Mouse (Mus musculus): ENCODE measurements around the gene Hexa.

Gene Hexa

DNA sequence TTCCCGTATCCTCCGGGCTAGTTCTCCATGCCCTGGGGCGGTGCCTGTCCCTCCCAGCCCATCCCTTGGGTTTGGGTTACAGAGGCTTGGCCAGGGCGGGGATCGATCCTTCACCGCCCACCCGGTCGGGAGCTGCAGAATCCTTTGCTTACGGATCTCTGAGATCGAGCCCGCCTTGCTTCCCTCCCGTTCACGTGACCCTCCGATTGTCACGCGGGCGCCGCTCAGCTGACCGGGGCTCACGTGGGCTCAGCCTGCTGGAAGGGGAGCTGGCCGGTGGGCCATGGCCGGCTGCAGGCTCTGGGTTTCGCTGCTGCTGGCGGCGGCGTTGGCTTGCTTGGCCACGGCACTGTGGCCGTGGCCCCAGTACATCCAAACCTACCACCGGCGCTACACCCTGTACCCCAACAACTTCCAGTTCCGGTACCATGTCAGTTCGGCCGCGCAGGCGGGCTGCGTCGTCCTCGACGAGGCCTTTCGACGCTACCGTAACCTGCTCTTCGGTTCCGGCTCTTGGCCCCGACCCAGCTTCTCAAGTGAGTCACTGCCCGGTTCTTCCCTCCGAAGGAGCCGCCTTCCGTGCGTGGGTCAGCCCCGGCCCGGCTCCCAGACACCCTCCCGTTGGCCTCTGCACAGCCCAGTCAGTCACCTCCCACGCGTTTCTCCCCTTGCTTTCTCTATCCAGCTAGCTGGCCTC, at the start of gene Hexa, which contains the start of gene Tmem202:
TSS of gene Hexa (plus strand) at position 100 of the 697 bp plus-strand sequence.
TSS of gene Tmem202 (minus strand) at position 407 of the 697 bp plus-strand sequence.
- DNase-seq (ENCODE audit: extremely low read depth, insufficient read length, low spot score) = peak; percentile 11

DNA sequence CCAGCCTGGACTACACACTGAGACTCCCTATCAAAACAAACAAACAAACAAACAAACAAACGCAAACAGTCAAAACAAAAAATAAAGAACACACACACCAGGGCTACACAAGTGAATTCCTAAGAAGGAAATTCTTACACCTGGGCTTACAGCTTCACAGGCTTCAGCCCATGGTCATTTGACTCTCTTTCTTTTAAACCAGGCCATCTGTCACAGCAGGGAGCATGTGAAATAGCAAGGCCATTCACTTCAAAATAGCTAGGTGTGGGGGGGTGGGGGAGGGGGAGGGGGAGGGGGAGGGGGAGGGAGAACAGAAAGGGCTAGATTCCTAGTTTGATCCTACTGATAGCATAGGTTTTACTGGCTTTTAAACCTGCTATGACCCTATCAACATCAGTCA, 31.2 kb upstream of the Hexa start:
- no peak for DNase-seq (ENCODE audit: extremely low read depth, insufficient read length, low spot score)

DNA sequence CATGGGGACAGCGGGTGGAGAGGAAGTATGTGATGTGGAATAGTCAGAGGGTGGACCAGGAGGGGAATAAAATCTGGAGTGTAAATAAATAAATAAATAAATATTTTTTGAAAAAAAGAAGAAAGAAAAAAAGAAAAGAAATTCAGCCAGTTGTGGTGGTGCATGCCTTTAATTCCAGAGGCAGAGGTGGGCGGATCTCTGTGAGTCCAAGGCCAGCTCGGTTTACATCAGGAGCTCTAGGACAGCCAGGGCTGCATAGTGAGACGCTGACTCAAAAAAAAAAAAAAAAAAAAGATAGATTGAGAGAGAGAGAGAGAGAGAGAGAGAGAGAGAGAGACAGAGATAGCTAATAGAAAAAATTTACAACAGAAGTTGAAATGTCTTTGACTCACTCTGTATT, 27.0 kb upstream of the Hexa start:
- DNase-seq (ENCODE audit: extremely low read depth, insufficient read length, low spot score) = peak; percentile 14

- DNase-seq (ENCODE audit: extremely low read depth, insufficient read length, low spot score) = no peak
Measured at GRCm38 (mm10) chr9:59515069-59515468, 24.3 kb upstream of the Hexa start.

- no peak for DNase-seq (ENCODE audit: extremely low read depth, insufficient read length, low spot score)
Measured at GRCm38 (mm10) chr9:59517127-59517526, 22.2 kb upstream of the Hexa start.

DNA sequence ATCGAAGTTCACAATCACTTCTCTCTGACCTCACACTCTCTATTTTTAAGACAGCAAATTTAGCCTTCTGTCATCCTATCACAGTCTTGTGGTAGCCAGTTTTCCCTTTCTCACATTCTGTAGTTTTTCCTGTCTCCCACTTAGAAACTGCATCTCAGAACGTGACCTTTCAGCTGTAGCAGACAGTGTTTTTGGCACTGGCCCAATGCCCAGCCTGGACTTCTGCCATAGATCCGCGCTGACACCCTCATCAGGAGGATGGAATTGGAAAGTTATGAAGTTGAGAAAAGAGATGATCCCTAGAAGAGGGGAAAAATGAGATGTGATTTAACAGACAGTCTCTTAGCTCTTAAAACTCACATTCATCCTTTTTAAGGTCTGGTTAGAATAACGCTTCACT, 20.4 kb upstream of the Hexa start:
- DNase-seq (ENCODE audit: extremely low read depth, insufficient read length, low spot score) = no peak

GRCm38 (mm10) chr9:59519396-59519795, 19.9 kb upstream of the Hexa start:
- DNase-seq (ENCODE audit: extremely low read depth, insufficient read length, low spot score) = no peak

- no peak for DNase-seq (ENCODE audit: extremely low read depth, insufficient read length, low spot score)
Measured at GRCm38 (mm10) chr9:59522906-59523305, 16.4 kb upstream of the Hexa start.

DNA sequence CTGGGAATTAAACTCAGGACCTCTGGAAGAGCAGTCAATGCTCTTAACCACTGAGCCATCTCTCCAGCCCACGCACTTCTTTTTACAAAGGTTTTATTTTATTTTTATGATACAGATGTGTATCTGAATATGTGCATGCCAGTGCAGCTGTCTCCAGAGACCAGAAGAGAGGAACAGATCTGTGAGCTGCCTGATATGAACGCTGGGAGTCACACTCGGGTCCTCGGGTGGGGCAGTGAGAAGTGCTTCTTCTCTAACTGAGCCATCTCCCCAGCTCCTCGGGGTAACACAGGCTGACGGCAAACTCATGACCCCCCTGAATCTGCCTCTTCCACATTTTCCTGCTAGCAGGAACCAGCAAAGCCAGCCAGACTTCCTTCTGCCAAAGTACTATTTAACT, 12.6 kb upstream of the Hexa start:
- no peak for DNase-seq (ENCODE audit: extremely low read depth, insufficient read length, low spot score)

GRCm38 (mm10) chr9:59527580-59527979, 11.8 kb upstream of the Hexa start:
- no peak for DNase-seq (ENCODE audit: extremely low read depth, insufficient read length, low spot score)

- no peak for DNase-seq (ENCODE audit: extremely low read depth, insufficient read length, low spot score)
Measured at GRCm38 (mm10) chr9:59528274-59528673, 11.1 kb upstream of the Hexa start.

DNA sequence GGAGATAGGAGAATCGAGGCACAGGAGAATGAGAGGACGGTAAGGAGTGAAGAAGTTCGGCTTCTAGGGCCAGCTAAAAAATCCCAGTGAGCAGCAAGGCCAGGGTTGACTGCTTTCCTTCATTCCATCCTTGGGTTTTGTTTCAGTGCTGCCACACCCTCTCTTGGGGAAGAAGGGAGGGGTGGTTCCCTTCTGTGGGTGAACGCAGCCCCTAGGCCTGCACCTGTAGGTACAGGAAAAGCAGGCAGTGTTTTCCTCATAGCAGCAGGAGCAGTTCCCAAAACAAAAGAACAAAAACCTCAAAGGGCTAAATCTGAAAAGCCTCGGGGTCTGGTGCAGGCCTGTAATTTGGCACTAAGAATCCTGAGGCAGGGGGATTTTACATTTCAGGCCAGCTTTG, 7.7 kb upstream of the Hexa start:
- no peak for DNase-seq (ENCODE audit: extremely low read depth, insufficient read length, low spot score)

- no peak for DNase-seq (ENCODE audit: extremely low read depth, insufficient read length, low spot score)
Measured at GRCm38 (mm10) chr9:59533422-59533821, 5.9 kb upstream of the Hexa start.

GRCm38 (mm10) chr9:59533889-59534288, 5.5 kb upstream of the Hexa start:
- peak; percentile 66 for DNase-seq (ENCODE audit: extremely low read depth, insufficient read length, low spot score)

DNA sequence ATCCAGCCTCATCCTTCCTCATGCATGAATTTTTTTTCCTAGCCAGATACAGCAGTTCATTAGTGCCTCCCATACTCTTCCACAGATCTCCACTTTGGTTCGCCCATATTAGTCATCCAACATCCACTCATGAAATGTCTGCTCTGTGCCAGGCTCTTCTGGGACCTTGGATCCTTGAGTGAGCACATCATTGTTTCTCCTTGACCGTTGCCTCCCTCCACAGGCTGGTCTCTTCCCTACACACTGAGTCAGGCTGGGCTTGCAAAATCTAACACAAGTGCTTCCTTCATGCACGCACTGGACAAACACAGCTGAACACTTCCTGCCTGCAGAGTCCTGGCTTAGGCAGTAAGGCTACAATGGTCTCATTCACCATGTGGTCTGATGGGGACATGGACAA, 1.7 kb upstream of the Hexa start:
- peak; percentile 68 for DNase-seq (ENCODE audit: extremely low read depth, insufficient read length, low spot score)

DNA sequence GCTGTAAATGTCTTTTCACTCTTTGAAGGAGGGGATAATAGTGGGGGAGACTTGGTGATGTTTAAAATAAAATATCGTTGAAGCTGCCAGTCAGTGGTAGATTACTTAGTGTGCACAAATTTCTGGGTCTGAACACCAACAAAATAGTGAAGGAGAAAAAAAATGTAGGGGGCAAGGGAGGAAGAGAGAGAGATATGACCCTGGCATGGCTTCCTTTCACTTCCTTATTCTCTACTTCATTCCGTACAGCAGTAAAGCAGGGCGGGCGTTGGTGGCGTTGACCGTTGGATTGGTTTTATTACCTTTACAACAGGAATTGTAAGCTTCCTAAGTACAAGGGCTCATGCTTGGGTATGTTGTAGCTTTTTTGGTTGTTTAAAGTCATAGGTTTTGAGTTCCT, 2.3 kb downstream of the Hexa start:
- DNase-seq (ENCODE audit: extremely low read depth, insufficient read length, low spot score) = no peak

DNA sequence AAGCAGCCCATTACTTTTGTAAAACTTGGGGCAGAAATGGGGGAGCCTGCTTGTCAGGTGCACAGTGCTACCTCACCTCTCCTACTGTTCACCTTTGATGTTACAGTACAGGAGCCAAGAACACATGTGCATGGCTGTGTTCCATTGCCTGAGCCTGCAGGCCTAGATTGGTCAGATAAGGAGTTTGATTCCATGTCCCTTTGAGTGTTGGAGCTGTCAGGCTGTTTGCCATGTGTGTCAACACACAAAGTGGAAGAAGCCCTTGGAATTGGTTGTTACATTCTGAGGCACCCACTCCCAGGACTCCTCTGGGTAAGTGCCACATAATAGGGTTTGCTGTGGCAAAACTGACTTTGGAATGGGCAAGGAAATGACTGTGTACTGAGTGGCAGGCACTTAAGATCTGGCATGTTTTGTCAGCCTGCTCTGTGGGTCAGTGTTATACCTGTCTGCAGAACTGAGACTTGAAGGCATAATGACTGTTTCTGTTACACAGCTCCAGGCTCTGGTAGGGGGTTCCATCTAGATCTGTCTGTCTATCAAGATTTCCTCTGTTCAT, 3.5 kb downstream of the Hexa start:
- no peak for DNase-seq (ENCODE audit: extremely low read depth, insufficient read length, low spot score)

- no peak for DNase-seq (ENCODE audit: extremely low read depth, insufficient read length, low spot score)
Measured at GRCm38 (mm10) chr9:59544739-59545138, 5.4 kb downstream of the Hexa start.

DNA sequence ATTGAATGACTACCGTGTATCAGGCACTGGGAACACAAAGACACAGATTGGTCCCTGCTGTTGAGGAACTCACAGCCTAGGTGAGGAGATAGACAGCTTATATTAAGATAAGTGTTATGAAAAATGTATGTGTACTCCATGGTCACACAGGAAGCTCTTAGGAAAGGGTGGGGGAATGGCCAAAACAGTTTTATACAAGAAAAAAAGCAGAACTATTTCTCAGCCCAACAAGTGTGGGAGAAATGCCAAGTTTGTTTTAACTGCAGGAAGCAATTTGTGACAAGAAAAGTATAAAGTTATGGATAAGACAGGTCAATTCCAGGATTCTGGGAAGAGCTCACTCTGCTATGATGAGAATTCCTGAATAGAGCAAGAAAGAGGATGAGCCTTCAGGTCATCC, 8.5 kb downstream of the Hexa start:
- DNase-seq (ENCODE audit: extremely low read depth, insufficient read length, low spot score) = no peak

DNA sequence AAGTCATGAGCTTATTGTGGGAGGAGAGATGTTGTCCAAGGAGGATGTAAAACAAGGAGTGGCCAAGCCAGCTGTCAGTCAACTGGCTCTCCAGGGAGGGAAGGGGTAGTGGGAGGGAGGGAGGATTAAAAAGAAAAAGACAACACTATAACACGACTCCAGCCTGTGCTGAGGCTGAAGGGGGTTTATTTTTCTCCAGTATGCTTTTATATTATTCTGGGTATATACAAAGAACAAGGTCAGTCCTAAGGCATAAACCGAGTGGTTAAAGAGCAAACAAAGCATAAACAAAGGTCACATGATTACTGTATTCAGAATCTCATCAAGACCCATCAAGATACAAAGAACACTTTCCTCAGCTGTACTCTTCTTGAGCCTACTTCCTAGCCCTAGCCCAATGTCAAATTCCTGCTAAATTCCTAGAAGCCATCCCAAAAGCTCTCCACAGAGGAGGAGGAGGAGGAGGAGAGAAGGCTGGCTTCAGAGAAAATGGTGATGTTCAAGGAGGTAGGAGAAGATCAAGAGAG, 9.7 kb downstream of the Hexa start:
- DNase-seq (ENCODE audit: extremely low read depth, insufficient read length, low spot score) = no peak

DNA sequence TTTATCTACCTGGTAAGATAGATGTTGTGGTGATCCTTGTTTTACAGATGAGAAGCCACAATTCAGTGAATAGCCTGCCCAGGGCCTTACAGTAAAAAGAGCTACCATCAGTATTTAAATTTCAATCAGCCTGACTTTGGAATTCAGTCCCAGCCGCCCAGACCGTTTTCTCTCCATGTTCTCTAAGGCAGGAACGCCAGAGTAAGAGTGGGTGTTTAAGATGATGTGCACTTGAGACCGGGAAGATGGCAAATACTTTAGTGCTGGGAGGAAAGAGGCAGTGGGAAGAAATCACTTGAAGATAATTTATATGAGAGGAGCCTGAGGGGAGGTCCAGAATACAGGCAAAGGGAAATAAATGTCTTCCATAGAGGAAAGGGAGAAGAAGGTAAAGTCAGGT, 10.7 kb downstream of the Hexa start:
- DNase-seq (ENCODE audit: extremely low read depth, insufficient read length, low spot score) = no peak

- no peak for DNase-seq (ENCODE audit: extremely low read depth, insufficient read length, low spot score)
Measured at GRCm38 (mm10) chr9:59551017-59551416, 11.7 kb downstream of the Hexa start.

Data from 3134 (cell line).